Mouse (Mus musculus): ENCODE measurements around the gene Nrxn3. TPM values are rescaled to one million over a fixed set of nuclear protein-coding genes. Genes with fewer than 3 reads are reported as not detected.

Gene Nrxn3
- polyA plus RNA-seq, 1 experiment from 2014 or later, result 4.8 TPM

GRCm38 (mm10) chr12:88746788-88747187, 24.1 kb downstream of the Nrxn3 start:
- 63% methylated on average over 5 of the region's 5 CpGs for WGBS
- DNase-seq (ENCODE audit: low spot score), result no peak
- Histone ChIP-seq H3K4me3 (no peak overlapping the region), H3K36me3 (no peaks in the 10 kb centered on the region), H3K4me1 (no peaks in the 10 kb centered on the region), H3K9me3 (no peaks in the 10 kb centered on the region), H3K27ac (no peak overlapping the region), H3K27me3 (ENCODE audit: insufficient read depth, poor library complexity, severe bottlenecking) (no peaks in the 10 kb centered on the region)

GRCm38 (mm10) chr12:88764791-88765190, 42.1 kb downstream of the Nrxn3 start:
- Histone ChIP-seq H3K4me1 (no peaks in the 10 kb centered on the region), H3K4me3 (no peak overlapping the region), H3K36me3 (no peaks in the 10 kb centered on the region), H3K27ac (no peak overlapping the region), H3K27me3 (ENCODE audit: insufficient read depth, poor library complexity, severe bottlenecking) (no peaks in the 10 kb centered on the region), H3K9me3 (no peaks in the 10 kb centered on the region)
- no peak for DNase-seq (ENCODE audit: low spot score)
- WGBS, result 69% methylated on average over 2 of the region's 2 CpGs

GRCm38 (mm10) chr12:88774666-88775065, 52.0 kb downstream of the Nrxn3 start:
- H3K27ac ChIP-seq, result no peak overlapping the region
- 79% methylated on average over 2 of the region's 2 CpGs for WGBS
- no peaks in the 10 kb centered on the region for H3K36me3 ChIP-seq
- DNase-seq (ENCODE audit: low spot score), result no peak
- H3K9me3 ChIP-seq, result no peaks in the 10 kb centered on the region
- no peaks in the 10 kb centered on the region for H3K27me3 ChIP-seq (ENCODE audit: insufficient read depth, poor library complexity, severe bottlenecking)
- no peaks in the 10 kb centered on the region for H3K4me1 ChIP-seq
- H3K4me3 ChIP-seq, result no peak overlapping the region

- H3K4me1 ChIP-seq, result no peaks in the 10 kb centered on the region
- no peaks in the 10 kb centered on the region for H3K36me3 ChIP-seq
- 59% methylated on average over 1 of the region's 1 CpGs for WGBS
- no peak overlapping the region for H3K4me3 ChIP-seq
- H3K27ac ChIP-seq, result no peak overlapping the region
- H3K27me3 ChIP-seq (ENCODE audit: insufficient read depth, poor library complexity, severe bottlenecking), result no peaks in the 10 kb centered on the region
- DNase-seq (ENCODE audit: low spot score), result no peak
- no peaks in the 10 kb centered on the region for H3K9me3 ChIP-seq
Observed at GRCm38 (mm10) chr12:88778036-88778435, 55.4 kb downstream of the Nrxn3 start.

GRCm38 (mm10) chr12:88784199-88785147, 61.8 kb downstream of the Nrxn3 start:
- H3K36me3 ChIP-seq, result no peaks in the 10 kb centered on the region
- no peaks in the 10 kb centered on the region for H3K9me3 ChIP-seq
- no peaks in the 10 kb centered on the region for H3K27me3 ChIP-seq (ENCODE audit: insufficient read depth, poor library complexity, severe bottlenecking)
- no peak for DNase-seq (ENCODE audit: low spot score)
- no peak overlapping the region for H3K4me3 ChIP-seq
- no peak overlapping the region for H3K27ac ChIP-seq
- WGBS, result 59% methylated on average over 10 of the region's 10 CpGs
- H3K4me1 ChIP-seq, result no peaks in the 10 kb centered on the region

GRCm38 (mm10) chr12:88793314-88793713, 70.6 kb downstream of the Nrxn3 start:
- no peaks in the 10 kb centered on the region for H3K4me1 ChIP-seq
- no peaks in the 10 kb centered on the region for H3K36me3 ChIP-seq
- 87% methylated on average over 1 of the region's 1 CpGs for WGBS
- DNase-seq (ENCODE audit: low spot score), result no peak
- H3K4me3 ChIP-seq, result no peak overlapping the region
- no peaks in the 10 kb centered on the region for H3K27me3 ChIP-seq (ENCODE audit: insufficient read depth, poor library complexity, severe bottlenecking)
- no peak overlapping the region for H3K27ac ChIP-seq
- no peaks in the 10 kb centered on the region for H3K9me3 ChIP-seq

GRCm38 (mm10) chr12:88800990-88801655, 78.4 kb downstream of the Nrxn3 start:
- peaks cover 40% of the 10 kb centered on the region for H3K4me1 ChIP-seq
- no peaks in the 10 kb centered on the region for H3K27me3 ChIP-seq (ENCODE audit: insufficient read depth, poor library complexity, severe bottlenecking)
- no peaks in the 10 kb centered on the region for H3K36me3 ChIP-seq
- peak overlapping the region; percentile 42; the same call in 1 of the 2 replicates for H3K27ac ChIP-seq
- H3K9me3 ChIP-seq, result no peaks in the 10 kb centered on the region
- H3K4me3 ChIP-seq, result no peak overlapping the region
- DNase-seq (ENCODE audit: low spot score), result no peak
- WGBS, result 27% methylated on average over 6 of the region's 6 CpGs

- no peak for DNase-seq (ENCODE audit: low spot score)
- WGBS, result 69% methylated on average over 1 of the region's 1 CpGs
- H3K36me3 ChIP-seq, result no peaks in the 10 kb centered on the region
- no peaks in the 10 kb centered on the region for H3K27me3 ChIP-seq (ENCODE audit: insufficient read depth, poor library complexity, severe bottlenecking)
- peaks cover 40% of the 10 kb centered on the region for H3K4me1 ChIP-seq
- H3K4me3 ChIP-seq, result no peak overlapping the region
- no peaks in the 10 kb centered on the region for H3K9me3 ChIP-seq
- no peak overlapping the region for H3K27ac ChIP-seq
Observed at GRCm38 (mm10) chr12:88801656-88802007, 79.0 kb downstream of the Nrxn3 start.

- Histone ChIP-seq H3K27me3 (ENCODE audit: insufficient read depth, poor library complexity, severe bottlenecking) (no peaks in the 10 kb centered on the region), H3K9me3 (no peaks in the 10 kb centered on the region), H3K27ac (no peak overlapping the region), H3K4me3 (no peak overlapping the region), H3K36me3 (no peaks in the 10 kb centered on the region), H3K4me1 (peaks cover 13% of the 10 kb centered on the region; the same call in 1 of the 2 replicates)
- DNase-seq (ENCODE audit: low spot score), result no peak
- 87% methylated on average over 1 of the region's 1 CpGs for WGBS
Observed at GRCm38 (mm10) chr12:88808947-88809346, 86.3 kb downstream of the Nrxn3 start.

- Histone ChIP-seq H3K9me3 (no peaks in the 10 kb centered on the region), H3K36me3 (no peaks in the 10 kb centered on the region), H3K27ac (no peak overlapping the region; the same call in 1 of the 2 replicates), H3K4me3 (peak overlapping the region; percentile 15; the same call in 1 of the 2 replicates), H3K4me1 (peaks cover 5% of the 10 kb centered on the region; the same call in 1 of the 2 replicates), H3K27me3 (ENCODE audit: insufficient read depth, poor library complexity, severe bottlenecking) (no peaks in the 10 kb centered on the region)
- 38% methylated on average over 5 of the region's 5 CpGs for WGBS
- DNase-seq (ENCODE audit: low spot score), result peak; percentile 81
Observed at GRCm38 (mm10) chr12:88812173-88812572, 89.5 kb downstream of the Nrxn3 start.

GRCm38 (mm10) chr12:88816865-88817264, 94.2 kb downstream of the Nrxn3 start:
- H3K36me3 ChIP-seq, result no peaks in the 10 kb centered on the region
- H3K9me3 ChIP-seq, result no peaks in the 10 kb centered on the region
- no peaks in the 10 kb centered on the region for H3K27me3 ChIP-seq (ENCODE audit: insufficient read depth, poor library complexity, severe bottlenecking)
- DNase-seq (ENCODE audit: low spot score), result no peak
- H3K4me1 ChIP-seq, result peaks cover 13% of the 10 kb centered on the region; the same call in 1 of the 2 replicates
- 75% methylated on average over 5 of the region's 5 CpGs for WGBS
- no peak overlapping the region for H3K27ac ChIP-seq
- H3K4me3 ChIP-seq, result no peak overlapping the region

GRCm38 (mm10) chr12:88818622-88819334, 96.1 kb downstream of the Nrxn3 start:
- Histone ChIP-seq H3K4me3 (no peak overlapping the region), H3K36me3 (no peaks in the 10 kb centered on the region), H3K27me3 (ENCODE audit: insufficient read depth, poor library complexity, severe bottlenecking) (no peaks in the 10 kb centered on the region), H3K4me1 (peaks cover 8% of the 10 kb centered on the region; the same call in 1 of the 2 replicates), H3K9me3 (no peaks in the 10 kb centered on the region), H3K27ac (no peak overlapping the region)
- no peak for DNase-seq (ENCODE audit: low spot score)
- WGBS, result 66% methylated on average over 4 of the region's 4 CpGs

- Histone ChIP-seq H3K9me3 (no peaks in the 10 kb centered on the region), H3K27ac (no peak overlapping the region), H3K27me3 (ENCODE audit: insufficient read depth, poor library complexity, severe bottlenecking) (no peaks in the 10 kb centered on the region), H3K36me3 (no peaks in the 10 kb centered on the region), H3K4me3 (no peak overlapping the region), H3K4me1 (peaks cover 8% of the 10 kb centered on the region; the same call in 1 of the 2 replicates)
- no peak for DNase-seq (ENCODE audit: low spot score)
- 73% methylated on average over 5 of the region's 5 CpGs for WGBS
Observed at GRCm38 (mm10) chr12:88819335-88819709, 96.6 kb downstream of the Nrxn3 start.
